Mouse (Mus musculus) embryo, embryonic 10.5 days (tissue): ENCODE measurements at regions not wholly inside any gene's neighbourhood (a gene's known extent, or its start where the extent isn't known, plus 50 kb on each side); places are given as distances from the start of the nearest gene placed in this dataset.

ENCODE experiments used
- DNase-seq: peaks from one replicate; pipeline ENCODE4 v3.0.0-alpha.2; 2015; ENCODE audit warnings: low spot score

DNA sequence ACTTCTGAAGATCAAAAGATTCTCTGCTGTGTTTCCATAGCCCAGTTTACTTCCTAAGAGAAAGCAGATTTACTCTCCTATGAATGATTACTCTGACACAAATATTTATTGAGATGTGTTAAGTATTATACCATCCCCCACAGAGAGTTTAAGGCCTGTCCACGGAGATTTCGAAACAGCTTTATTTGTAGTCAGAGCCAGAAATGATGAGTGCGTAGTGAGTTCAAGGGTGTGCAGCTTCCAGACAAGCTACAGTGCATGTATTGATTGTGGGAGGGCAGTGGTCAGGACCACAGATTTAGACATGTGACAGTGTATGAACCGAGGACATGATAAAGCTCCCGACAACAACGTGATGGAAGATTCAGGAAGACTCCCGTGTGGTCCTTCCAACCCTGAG lies 126.8 kb downstream of the Hlx start:
- no peak for DNase-seq

DNA sequence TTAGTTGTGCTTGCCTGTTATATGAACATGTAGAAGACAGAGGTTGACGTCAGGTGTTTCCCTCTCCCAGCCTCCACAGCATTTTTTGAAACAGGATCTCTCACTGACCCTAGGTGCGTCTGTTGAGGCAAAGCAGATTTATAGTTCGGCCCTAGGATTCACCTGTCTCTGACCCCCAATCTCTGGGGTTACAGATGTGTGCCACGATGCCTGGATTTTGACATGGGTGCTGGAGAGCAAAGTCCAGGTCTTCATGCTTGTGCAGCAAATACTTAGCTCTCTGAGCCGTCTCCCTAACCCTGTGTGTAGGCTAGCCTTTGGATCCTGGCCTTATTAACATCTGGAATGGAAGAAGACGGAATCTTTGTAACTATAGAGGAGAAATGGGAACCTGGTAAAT lies 129.3 kb downstream of the Hlx start:
- DNase-seq: no peak

DNA sequence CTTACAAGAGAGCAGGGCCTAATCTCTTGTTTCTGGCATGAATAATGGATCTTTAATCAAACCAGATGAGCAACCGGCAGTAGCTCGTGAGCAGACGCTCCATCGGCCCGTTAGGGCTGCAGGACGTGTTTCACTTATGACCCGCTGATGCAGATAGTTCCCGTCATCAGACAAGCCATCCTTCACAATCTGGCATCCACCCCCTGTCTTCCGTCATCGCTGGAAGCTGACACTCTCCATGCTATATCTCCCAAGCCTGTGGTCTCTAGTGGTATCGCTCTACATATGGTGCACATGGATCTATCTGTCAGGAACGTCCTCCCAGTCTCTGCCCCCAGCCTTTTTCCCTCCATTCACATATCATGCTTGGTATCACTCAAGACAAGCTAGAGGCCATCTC lies 137.0 kb downstream of the Hlx start:
- no peak for DNase-seq

DNA sequence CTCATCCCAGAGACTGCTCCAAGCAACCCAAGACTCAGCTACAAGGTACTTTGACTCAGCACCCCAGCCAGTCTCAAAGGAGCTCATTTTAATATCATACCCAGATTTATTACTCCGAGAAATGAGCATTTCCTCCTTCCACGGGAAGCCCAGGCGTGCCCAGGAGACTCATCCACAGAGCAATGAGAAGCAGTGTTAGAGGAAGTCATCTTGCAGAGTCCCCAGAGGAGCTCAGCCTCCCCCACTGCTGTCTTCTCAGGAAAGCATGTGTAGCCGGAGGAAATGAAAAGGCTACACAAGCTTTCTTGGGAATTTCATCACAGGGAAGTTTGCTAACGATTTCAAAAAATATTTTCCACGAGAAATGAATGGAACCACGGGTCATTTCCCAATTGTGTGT lies 141.8 kb downstream of the Hlx start:
- DNase-seq: no peak

DNA sequence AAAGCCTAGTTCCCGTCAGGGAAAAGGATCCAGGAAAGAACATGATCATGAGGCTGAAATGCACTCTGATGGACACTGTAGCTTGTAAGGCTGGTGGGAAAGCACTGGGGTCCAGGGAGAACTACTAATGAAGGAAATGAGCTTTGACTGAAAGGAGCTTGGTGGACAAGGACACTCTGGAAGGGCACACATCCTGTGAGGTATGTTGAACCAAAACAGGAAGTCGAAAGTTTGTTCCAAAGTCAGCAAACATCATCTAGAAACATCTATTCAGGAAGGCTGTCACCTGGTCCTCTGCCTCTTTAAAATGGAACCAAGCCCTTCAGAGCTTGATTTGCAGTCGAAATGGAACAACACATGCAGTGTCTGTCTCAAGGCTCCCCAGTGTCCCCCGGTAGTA lies 143.1 kb downstream of the Hlx start:
- DNase-seq: no peak

DNA sequence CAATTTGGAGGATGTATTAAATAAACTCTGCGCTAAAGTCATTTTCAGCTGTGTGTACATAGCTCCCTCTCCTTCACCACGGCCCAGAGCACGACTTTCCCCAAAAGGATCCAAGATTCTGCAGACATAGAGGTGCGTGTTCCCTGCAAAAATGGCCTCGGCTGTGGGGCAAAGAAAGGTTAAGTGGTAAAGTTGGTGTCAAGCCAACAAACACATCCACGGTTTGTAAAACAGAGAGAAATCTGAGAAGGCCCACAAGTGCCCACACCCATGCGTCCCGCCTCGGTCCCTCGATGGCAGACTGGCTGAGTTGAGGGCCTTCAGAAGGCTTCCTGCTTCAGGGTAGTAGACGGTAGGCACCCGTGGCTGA lies 147.9 kb downstream of the Hlx start:
- no peak for DNase-seq

DNA sequence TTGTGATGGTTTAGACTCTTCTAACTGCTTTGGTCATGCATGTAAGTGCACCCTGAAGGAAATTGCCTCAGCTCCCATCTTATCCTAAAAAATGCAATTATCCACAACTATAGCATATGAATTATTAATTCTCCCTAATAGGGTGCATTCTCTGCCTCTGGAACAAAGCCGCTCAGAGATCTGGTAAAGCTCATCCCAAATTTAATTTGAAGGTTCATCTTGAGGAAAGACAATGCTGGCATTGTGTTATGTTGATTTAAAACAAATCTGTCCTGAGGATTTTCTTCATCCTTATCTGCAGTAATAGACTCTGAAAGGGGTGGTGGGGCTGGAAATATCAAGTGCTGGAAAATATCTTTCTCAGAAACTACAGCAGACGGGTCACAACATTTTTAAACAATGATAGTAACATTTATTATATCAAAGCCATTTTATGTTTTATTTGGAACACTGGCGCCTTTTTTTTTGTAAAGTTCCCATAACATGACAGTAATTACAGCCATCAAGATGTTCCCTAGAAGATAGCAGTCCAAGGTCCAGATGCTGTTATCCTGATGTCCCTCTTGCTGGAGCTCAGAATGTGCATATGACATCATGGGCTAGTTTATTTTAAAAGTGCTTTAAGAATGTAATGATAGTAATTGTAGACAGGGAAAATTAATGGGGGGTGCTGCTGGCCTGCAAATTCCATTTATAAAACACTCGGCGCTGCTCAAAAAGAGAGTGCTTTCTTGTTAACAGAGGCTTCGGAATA lies 148.5 kb downstream of the Hlx start:
- no peak for DNase-seq

DNA sequence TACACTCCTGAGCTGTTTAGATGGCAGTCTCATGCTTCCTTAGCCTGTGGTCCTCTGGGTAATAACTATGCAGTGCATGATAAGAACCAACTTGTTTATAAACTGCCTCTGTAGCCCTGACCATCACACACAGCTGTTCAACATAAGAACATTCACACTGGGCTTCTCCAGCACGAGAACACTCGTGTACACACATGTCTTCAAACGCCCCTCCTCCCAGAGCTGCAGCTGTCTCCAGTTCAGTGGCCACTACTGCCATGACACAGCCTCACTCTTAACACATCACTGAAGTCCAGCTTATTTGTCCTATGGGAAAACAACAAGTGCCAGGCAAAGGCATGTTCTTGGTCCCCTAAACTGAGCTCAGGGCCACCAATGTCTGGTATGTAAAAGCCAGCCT lies 152.9 kb downstream of the Hlx start:
- no peak for DNase-seq

DNA sequence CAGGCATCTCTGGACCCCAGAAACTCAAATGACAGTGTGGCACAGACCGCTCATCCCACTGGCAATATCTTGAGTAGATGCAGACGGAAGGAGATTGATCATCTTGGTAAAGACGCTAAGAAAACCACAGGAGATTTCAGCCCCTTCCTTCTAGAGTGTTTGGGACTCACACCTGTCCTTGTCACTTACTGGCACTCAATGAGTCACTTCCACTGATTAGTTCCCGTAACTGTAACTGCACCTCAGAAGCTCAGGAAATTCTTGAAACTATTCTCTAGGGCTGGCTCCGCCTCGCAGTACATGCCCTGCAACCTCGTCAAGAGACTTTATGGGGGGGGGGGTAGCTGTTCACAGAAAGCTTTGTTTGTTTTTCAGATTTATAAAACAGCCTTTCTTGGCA lies 155.9 kb downstream of the Hlx start:
- DNase-seq: no peak

DNA sequence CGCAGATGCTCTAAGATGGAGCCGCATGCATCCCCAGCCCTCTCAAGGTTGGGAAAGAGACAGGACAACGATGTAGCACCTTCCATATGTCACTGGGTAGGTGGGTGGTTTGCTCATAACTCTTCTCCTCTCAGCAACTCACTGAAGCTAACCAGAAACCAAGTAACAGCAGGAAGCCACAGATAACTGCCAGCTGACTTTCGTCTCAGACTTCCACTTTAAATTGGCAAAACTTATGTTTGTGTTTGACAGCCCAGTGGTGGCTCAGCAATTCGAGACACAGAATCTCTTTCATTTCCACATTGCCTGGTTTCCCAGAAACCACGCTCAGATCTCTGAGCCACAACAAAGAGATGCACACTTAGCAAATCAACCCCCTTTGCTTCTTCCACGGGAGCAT lies 159.1 kb downstream of the Hlx start:
- no peak for DNase-seq

DNA sequence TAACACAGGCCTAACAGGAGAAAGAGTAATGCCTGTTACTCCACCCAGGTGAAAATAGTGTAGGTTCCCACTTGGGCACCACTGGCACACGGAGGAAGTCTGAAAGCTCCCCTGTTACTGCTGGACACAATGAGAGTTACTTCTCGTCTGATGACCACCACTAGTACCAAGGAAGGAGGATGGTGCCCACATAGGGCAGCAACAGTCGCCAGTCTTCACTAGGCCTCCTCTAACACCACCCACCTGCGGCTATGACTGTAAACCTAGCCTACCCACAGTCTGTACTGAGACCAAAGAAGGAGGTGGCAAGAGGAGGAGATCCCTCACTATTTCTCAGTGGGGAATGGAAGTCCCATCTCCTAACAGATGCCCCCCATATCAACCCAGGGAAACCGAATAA lies 161.7 kb downstream of the Hlx start:
- DNase-seq: no peak

DNA sequence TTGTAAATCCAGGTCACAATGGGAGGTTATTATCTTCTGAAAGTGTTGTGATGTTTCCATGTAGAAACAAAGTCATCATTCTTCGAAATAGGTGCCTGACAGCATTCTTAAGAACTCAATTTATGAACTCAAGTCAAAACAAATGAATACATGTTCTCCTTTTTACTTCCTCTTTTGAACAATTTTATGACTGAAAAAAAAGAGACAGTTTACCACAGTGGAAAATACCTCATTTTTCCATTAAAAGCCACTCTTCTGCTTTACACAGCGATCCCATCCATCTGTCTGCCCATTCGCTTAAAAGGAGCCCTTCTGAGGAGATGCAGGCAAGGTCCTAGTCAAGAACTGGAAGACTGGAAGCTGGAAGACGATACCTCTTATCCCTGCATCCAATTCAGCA lies 169.5 kb downstream of the Hlx start:
- no peak for DNase-seq

DNA sequence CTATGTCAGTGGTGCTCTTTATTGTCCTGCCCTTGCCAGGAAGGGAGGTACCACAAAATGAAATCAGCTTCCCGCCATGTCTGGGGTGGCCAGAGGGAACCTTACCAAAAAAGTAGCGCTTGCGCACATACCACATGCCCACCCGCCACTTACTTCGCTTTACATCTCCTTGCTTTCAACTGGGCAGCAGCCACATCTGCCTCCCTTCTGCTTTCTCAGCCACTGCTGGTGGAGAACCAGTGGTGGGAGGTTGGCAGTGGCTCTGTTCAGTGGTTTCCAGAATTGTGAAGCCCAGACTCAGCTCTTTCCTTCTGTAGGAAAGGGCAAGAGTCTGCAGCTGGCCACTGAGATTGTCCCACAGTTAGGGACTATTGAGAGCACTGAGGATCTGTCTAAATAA lies 170.2 kb downstream of the Hlx start:
- DNase-seq: no peak

DNA sequence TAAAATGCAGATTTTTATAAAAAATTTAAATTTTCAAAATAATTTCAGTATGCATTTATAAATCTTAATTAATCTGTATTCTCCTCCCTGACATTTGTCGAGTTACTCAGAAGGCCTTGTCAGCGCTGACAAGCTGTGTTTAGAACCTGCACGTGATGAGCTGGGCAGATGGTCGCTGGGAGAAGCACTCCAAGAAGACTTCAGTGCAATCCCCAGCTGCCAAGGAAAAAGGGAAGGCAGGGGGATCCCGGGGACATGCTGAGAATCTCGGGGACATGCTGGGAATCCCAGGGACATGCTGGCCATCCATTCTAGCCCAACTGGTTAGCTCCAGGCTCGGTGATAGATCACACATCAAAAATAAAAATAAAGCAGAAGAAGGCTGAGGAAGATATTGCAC lies 172.9 kb downstream of the Hlx start:
- DNase-seq: no peak

DNA sequence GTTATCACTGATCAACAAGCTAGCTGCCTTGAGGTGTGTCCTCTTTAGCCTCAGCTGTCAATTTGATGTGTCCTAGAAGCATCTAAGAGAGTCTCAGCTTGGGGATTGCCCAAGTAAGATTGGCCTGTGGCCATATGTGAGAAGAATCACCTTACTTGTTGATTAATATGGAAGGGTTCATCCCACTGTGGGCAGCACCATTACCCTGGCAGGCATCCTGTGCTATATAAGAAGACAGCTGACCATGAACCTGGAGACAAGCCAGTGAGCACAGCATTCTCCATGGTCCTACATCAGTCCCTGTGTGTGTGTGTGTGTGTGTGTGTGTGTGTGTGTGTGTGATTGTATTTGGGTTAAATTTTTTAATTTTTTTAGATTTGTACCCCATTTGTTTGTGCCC lies 178.6 kb downstream of the Hlx start:
- no peak for DNase-seq

DNA sequence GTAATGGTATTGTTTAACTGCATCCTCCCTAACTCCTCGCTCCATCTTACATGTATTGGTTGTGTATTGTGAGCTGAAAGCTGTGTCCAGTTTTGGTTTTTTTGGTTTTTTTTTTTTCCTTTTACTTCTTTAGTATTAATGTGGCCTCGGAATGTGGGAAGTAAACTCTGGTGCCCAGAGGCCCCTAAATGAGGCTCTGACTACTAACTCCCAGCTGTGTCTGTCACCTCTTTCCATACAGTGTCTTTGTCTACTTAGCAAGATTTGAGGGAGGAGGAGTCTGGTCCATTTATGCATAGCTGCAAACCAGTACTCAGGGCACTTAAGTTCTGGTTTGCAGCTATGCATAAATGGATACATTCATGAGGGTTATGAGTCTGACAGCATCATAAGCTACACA lies 181.9 kb downstream of the Hlx start:
- no peak for DNase-seq

DNA sequence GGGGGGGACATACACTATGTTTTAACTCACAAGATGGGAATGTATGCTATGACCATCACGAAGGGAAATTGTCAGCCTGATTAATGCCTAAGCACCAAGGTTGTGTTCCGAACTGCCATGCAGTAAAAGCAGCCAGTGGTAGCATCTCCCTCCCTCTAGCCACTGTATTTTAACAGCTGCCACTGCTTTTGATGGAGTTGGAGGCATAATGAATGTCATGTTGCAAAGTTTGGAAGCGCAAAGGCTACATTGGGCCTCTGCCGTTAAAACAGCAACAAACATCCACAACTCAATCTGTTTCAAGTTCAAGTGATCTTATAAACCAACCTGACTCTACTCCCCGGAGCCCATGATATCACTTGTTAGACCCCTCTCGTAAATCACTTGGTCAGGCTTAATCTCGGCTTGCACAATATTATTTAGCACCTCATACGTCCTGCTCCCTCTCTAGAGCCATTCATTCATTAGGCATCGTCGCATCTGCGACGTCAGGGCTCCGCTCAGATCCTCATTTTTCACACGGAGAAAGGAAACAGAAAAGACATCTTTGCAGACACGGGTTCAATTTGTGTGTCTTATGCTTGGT lies 184.7 kb downstream of the Hlx start:
- peak; percentile 18 for DNase-seq

DNA sequence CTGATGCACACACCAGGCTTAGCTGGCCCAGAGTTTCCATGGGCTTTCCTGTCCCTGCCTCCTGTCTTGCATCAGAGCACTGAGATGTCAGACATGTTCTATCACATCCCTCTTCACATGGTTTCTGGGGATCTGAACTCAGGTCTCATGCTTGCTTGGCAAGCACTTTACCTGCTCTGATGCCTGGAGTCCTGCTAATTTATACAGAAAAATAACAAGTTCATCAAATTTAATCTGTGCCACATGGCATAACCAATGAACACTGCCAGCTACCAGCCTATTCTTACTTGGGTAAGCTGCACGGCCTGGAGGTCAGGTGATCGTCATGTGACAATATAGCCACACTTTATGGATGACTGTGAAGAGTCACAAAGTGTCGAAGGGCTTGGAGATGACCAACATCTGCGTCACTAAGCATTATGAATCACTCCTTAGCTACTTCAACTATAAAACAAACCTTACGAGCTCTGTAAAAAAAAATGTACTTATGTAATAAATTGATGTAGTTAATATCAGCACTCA lies 186.2 kb downstream of the Hlx start:
- DNase-seq: no peak

DNA sequence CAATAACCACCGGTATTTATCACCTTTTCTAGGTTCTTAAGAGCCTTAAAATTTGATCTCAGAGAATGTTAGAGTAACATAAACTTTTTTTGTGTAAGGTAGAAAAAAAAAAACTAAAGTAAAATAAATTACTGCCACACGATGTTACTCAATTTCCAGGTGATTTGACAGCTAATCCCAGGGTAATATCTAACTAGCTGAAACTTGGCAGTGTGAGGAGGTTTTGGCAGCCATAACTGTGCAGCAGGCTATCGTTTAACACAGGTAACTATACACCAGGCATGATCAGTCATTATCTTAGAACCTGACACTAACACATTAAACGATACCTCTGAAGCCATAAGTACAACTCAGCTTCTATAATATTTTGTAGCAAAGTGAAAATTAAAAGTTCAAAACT lies 187.3 kb downstream of the Hlx start:
- DNase-seq: no peak

DNA sequence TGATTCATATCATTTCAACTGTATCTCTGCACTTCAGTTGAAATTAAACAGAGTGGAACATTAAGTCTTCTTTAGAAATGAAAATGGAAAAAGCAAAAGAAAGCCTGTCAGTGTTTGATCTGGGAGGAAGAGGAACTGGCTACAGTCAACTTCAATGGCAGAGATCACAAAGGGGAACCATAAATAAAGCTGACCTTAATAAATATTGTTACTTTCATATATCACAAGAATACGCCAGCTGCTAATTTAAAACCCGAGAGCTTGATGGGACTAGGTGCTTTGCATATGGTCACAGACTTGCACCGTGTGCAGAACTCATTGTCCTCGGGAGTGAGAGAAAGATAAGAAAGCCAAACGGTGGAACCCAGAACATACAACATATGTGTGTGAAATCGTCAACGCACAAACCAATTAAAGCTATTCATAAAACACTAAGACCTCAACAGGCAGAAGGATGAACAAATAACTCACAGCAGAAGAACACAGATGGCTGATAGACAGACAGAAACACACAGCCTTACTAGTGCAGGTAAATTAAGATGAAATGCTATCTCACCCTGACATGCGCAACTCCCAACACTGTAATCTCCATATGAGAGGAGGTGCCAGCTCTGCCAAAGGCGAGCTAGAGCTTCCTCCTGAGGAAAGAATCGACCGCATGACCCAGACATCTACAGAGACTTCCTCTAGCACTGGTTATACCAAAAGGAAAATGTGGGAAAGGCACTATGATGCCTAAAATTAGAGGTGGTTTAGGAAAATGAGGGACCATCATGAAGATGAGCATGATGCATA lies 189.9 kb downstream of the Hlx start:
- no peak for DNase-seq

DNA sequence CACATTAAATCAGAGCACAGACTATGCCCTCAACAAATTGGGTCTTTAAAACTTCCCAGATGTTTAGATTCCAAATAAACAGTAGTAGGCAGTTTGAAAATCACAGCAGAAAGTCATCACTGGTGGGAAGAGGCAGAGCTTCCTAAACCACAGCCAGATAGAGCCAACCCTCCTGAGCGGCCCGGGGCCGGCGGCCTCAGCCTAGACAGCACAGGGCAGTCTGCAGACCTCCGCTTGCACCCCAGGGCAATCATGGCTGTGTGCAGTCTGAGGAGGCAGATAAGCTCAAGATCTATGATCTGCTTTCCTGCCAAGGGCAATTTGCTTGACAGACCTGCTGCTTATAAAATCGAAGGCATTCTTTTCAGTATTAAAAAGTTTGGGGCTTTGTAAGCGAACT lies 192.6 kb downstream of the Hlx start:
- DNase-seq: no peak

DNA sequence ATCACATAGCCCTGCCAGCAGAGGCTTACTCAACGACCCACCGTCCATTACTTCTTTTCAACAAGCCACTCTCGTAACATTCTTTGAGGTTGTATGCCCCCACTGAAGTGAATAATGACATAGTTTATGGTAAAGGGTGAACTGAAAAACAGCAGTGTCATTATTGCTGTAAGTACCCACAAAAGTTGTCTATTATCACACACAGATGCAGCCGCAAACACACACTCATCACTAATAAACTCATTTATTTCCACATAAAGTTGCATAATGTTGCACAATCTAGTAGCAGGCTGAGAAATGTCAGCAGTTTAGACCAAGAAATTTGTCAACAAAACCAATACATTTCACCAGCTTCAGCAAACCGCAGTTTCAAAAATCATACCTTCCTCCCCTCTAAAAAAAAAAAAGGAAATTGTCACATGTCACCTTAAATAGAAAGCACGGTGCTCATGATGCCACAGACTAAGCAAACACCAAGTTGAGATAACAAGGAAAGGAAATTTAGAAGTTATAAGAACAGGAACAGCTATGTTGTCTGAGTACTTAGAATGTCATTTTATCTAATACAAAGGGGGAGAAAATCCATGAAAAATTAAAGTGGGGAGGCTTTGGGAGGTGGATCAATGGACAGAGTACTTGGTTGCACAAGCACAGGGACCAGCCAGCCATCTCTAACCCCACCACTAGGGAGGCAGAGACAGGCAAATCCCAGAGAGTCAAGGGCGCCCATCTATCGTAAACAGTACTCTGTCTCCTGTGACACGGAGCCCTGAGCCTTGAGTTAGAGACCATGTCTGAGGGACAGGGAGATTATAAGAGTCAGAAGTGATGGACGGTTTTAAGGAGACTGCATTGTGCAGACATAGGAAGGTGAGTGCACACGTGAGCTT lies 195.9 kb downstream of the Hlx start:
- no peak for DNase-seq
